Mouse (Mus musculus) c-Kit-negative CD71-positive TER-119-positive erythroid progenitor cells, embryonic 14.5 days (primary cell): ENCODE measurements around the gene Spib.
A peak's percentile ranks its signal among the peaks of the same experiment; 100 is the strongest.

Experiments
- DNase-seq: peaks from one replicate; pipeline ENCODE4 v3.0.0-alpha.2; 2013; ENCODE audit warnings: low read depth, low spot score

The Spib gene

GRCm38 (mm10) chr7:44526414-44527154 is 5.3 kb downstream of the Spib start:
- DNase-seq: no peak

DNA sequence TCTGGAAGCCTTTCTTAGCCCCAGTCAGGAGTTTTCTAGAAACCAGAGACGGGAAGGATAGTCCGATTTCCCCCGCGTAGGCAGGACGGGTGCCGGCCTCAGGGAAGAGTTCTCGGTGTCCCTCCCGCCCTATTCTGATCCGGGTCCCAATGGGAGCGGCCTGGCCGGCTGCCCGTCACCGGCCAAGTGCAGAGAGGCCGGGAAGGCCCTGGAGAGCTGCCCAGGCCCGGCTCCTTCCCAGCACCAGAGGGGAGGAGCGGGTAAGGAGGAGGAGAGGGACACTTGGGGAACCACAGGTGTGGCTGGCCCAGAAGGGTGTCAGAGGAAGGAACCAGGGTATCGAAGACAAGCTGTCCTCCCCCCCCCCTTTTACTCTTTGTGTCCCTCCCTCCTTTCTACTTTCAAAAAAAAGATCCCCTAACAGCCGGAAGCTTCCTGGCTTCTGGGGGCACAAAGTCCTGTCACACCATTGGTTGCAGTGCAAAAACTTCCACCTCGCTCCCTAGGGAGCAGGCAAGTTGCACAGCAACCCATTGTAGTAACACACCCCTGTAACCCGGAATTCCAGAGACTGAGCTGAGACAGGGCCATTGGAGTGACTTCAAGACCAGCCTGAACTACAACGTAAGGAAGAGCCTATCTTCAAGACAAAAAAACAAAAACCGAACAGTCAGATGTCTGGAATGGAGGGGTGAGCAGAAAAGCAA is 6.6 kb downstream of the Spib start:
- no peak for DNase-seq

GRCm38 (mm10) chr7:44524502-44524901 is 7.4 kb downstream of the Spib start, which contains the start of gene Mybpc2:
Mybpc2 (minus strand) TSS chr7:44524656.
- DNase-seq: no peak

GRCm38 (mm10) chr7:44523056-44523455 is 8.8 kb downstream of the Spib start:
- no peak for DNase-seq

GRCm38 (mm10) chr7:44521710-44522109 is 10.2 kb downstream of the Spib start:
- DNase-seq: no peak

- DNase-seq: no peak
These were observed 10.9 kb downstream of the Spib start for GRCm38 (mm10) chr7:44520990-44521389.

- DNase-seq: no peak
These were observed 12.5 kb downstream of the Spib start for GRCm38 (mm10) chr7:44519240-44519913.

GRCm38 (mm10) chr7:44507491-44507890 is 24.4 kb downstream of the Spib start:
- DNase-seq: no peak

- peak; percentile 54 for DNase-seq
These were observed 30.2 kb downstream of the Spib start for GRCm38 (mm10) chr7:44501563-44502115.

- no peak for DNase-seq
These were observed 31.8 kb downstream of the Spib start for GRCm38 (mm10) chr7:44500046-44500445.

DNA sequence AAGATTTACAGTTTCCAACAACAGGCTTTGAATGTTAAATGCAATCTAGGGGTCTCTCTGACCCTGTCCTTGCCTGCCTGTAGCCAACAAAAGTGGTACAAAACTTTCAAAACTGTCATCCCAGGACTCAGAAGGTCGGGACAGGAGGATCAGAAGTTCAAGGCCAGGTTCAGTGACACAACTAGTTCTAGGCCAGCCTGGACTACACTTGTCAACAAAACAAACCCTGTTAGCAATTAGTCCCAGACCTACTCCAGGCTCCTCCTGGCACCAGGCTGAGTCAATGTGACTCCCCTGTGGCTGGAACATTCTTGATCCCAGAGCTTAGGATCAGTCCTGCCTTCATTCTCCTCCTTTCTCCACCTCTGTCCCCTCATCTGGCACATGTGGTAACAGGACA is 32.9 kb downstream of the Spib start:
- DNase-seq: no peak

- no peak for DNase-seq
These were observed 34.4 kb downstream of the Spib start for GRCm38 (mm10) chr7:44497361-44498055.

DNA sequence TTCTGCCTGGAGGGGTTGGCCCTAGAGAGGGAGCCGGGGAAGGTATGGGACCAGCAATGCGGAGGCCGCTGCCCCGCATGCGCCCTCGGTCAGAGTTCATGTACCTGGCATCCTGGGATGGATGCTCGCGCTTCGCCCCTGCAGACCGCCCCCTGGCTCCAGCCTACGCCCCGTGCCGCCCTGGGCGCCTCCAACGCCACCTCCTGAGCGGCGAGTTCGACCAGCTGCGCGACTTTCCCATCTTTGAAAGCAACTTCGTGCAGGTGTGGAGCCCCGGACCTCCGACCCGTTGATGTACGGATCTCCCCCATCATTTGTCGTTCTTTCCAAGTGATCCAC is 35.1 kb downstream of the Spib start:
- no peak for DNase-seq

DNA sequence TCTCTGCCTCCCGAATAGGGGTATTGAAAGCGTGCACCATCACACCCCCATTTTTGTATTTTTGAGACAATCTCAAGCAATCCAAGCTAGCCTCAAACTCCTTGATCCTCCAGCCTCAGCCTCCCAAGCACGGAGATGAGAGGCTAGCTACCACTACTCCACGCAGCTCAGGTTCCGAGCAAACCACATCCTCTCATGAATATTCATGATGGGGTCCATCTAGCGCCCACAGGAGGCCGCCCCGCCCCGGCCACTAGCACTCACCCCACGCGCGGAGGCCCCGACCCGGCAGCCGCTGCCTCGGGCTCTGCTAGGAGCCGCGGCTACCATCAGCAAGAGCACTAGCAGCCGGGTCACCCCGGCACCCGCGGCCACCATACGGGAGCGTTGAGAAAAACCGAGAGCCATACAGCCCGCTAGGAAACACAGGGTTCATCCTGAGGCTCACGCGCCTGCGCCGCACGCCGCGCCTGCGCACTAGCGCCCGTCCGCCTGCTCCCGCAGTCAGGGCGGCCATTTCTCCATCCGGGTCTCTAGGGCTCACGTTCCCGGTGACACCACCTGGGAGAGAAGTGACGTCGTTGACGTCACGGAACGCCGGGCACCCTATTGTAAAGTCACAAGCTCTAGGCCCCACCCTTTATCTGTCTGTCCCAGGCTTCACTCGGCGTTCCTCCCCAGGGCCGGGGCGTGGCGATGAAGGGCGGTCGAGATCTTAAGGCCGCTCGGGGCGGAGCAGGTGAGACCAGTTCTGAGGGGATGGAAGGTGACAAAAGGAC is 35.7 kb downstream of the Spib start, which contains the start of the genes Emc10 and Fam71e1:
Gene Emc10 (minus strand): TSS at position 538 of the 779 bp plus-strand sequence.
Gene Fam71e1 (plus strand): TSS at position 590 of the 779 bp plus-strand sequence.
- DNase-seq: peak; percentile 98

- no peak for DNase-seq
These were observed 36.8 kb downstream of the Spib start for GRCm38 (mm10) chr7:44495086-44495485.

DNA sequence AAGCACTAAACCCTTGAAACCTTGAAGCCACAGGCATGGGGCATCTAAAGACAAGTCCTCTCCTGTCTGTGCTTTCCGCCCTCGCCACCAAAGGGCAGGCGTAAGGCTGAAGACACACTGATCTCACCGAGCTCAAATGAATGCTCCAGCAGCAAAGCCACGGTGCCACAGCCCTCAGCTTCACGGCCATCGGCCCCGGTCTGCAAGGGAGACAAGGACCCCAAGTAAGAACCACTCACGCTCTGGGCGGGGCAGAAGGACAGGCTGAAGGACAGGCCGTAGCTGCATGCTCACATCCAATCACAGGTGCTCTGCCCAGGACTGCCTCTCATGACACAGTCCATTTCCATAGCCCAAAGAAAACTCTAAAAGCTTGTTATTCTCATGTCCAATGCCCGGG is 37.2 kb downstream of the Spib start:
- DNase-seq: no peak

GRCm38 (mm10) chr7:44492166-44492826 is 39.6 kb downstream of the Spib start:
- DNase-seq: no peak

- DNase-seq: no peak
These were observed 40.5 kb downstream of the Spib start for GRCm38 (mm10) chr7:44491391-44491790.

- no peak for DNase-seq
These were observed 41.6 kb downstream of the Spib start for GRCm38 (mm10) chr7:44490281-44490680.

DNA sequence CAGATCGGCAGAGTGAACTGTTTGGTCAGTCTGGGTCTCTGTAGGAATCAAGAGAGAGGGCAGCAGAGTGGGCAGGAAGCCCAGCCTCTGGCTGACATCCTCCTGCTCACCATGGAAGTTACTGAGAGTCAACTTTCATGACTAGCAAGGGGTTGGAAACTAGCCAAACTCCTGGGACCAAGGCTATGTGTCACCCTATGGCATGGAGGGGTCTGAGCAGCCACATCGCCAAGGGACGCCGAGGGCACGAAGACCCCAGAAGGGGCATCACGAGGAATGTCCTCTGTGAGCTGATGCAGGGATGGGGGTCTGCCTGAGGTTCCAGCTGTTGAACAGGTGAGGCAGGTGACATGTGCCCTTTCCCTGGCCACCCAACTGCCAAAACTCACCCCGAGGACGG is 43.3 kb downstream of the Spib start:
- no peak for DNase-seq
